Mouse (Mus musculus): ENCODE measurements at regions not wholly inside any gene's neighbourhood (a gene's known extent, or its start where the extent isn't known, plus 50 kb on each side); places are given as distances from the start of the nearest gene placed in this dataset.

- 56% methylated on average over 5 of the region's 5 CpGs for WGBS
- H3K79me2 ChIP-seq (replicated peaks; ENCODE audit: control insufficient read depth, insufficient read depth, low read length): no peaks in the 10 kb centered on the region
- H3K4me3 ChIP-seq: no peak overlapping the region
- no peaks in the 10 kb centered on the region for H3K36me3 ChIP-seq (ENCODE audit: control insufficient read depth, insufficient read depth, low read length)
- no peak for DNase-seq
- H3K27me3 ChIP-seq (ENCODE audit: control insufficient read depth, insufficient read depth, low read length): no peaks in the 10 kb centered on the region
- no peaks in the 10 kb centered on the region for H3K4me1 ChIP-seq (ENCODE audit: control insufficient read depth, insufficient read depth, low read length)
- intact Hi-C loops (cut with DNase I): no loop called here
- no peak overlapping the region for H3K9ac ChIP-seq (ENCODE audit: low read depth, low read length)
- TF ChIP-seq CTCF (IDR thresholded peaks at IDR 0.05) (no peak), POLR2A (IDR thresholded peaks at IDR 0.05; ENCODE audit: insufficient read depth, low read depth, low read length) (no peak), EP300 (IDR thresholded peaks at IDR 0.05; ENCODE audit: insufficient read depth, low read depth, low read length) (no peak)
- no peak overlapping the region for H3K27ac ChIP-seq
Observed at GRCm38 (mm10) chr10:23600701-23601100, 186.4 kb downstream of the Rps12 start.

GRCm38 (mm10) chr10:23595541-23595940, 191.5 kb downstream of the Rps12 start:
- WGBS: 79% methylated on average over 3 of the region's 3 CpGs
- Histone ChIP-seq H3K4me1 (ENCODE audit: control insufficient read depth, insufficient read depth, low read length) (no peaks in the 10 kb centered on the region), H3K9ac (ENCODE audit: low read depth, low read length) (no peak overlapping the region), H3K27ac (no peak overlapping the region), H3K36me3 (ENCODE audit: control insufficient read depth, insufficient read depth, low read length) (no peaks in the 10 kb centered on the region), H3K4me3 (no peak overlapping the region), H3K27me3 (ENCODE audit: control insufficient read depth, insufficient read depth, low read length) (no peaks in the 10 kb centered on the region), H3K79me2 (replicated peaks; ENCODE audit: control insufficient read depth, insufficient read depth, low read length) (no peaks in the 10 kb centered on the region)
- no peak for TF ChIP-seq POLR2A (IDR thresholded peaks at IDR 0.05; ENCODE audit: insufficient read depth, low read depth, low read length)
- TF ChIP-seq EP300 (IDR thresholded peaks at IDR 0.05; ENCODE audit: insufficient read depth, low read depth, low read length): no peak
- no peak for TF ChIP-seq CTCF (IDR thresholded peaks at IDR 0.05)
- DNase-seq: no peak
- intact Hi-C loops (cut with DNase I): no loop called here

GRCm38 (mm10) chr10:23580230-23580629, 206.8 kb downstream of the Rps12 start:
- Histone ChIP-seq H3K9ac (ENCODE audit: low read depth, low read length) (no peak overlapping the region), H3K36me3 (ENCODE audit: control insufficient read depth, insufficient read depth, low read length) (no peaks in the 10 kb centered on the region), H3K27ac (no peak overlapping the region), H3K27me3 (ENCODE audit: control insufficient read depth, insufficient read depth, low read length) (no peaks in the 10 kb centered on the region), H3K4me3 (no peak overlapping the region), H3K79me2 (replicated peaks; ENCODE audit: control insufficient read depth, insufficient read depth, low read length) (no peaks in the 10 kb centered on the region), H3K4me1 (ENCODE audit: control insufficient read depth, insufficient read depth, low read length) (no peaks in the 10 kb centered on the region)
- intact Hi-C loops (cut with DNase I): loop anchor here (10.0 kb wide), 1 partner anchor 385 kb away; no protein-coding TSS in a partner anchor
- no peak for DNase-seq
- WGBS: 76% methylated on average over 5 of the region's 5 CpGs
- TF ChIP-seq CTCF (IDR thresholded peaks at IDR 0.05) (no peak), POLR2A (IDR thresholded peaks at IDR 0.05; ENCODE audit: insufficient read depth, low read depth, low read length) (no peak), EP300 (IDR thresholded peaks at IDR 0.05; ENCODE audit: insufficient read depth, low read depth, low read length) (no peak)

- no peak for DNase-seq
- TF ChIP-seq EP300 (IDR thresholded peaks at IDR 0.05; ENCODE audit: insufficient read depth, low read depth, low read length) (no peak), CTCF (IDR thresholded peaks at IDR 0.05) (no peak), POLR2A (IDR thresholded peaks at IDR 0.05; ENCODE audit: insufficient read depth, low read depth, low read length) (no peak)
- Histone ChIP-seq H3K36me3 (ENCODE audit: control insufficient read depth, insufficient read depth, low read length) (no peaks in the 10 kb centered on the region), H3K9ac (ENCODE audit: low read depth, low read length) (no peak overlapping the region), H3K4me1 (ENCODE audit: control insufficient read depth, insufficient read depth, low read length) (no peaks in the 10 kb centered on the region), H3K27ac (no peak overlapping the region), H3K27me3 (ENCODE audit: control insufficient read depth, insufficient read depth, low read length) (no peaks in the 10 kb centered on the region), H3K79me2 (replicated peaks; ENCODE audit: control insufficient read depth, insufficient read depth, low read length) (no peaks in the 10 kb centered on the region), H3K4me3 (no peak overlapping the region)
- intact Hi-C loops (cut with DNase I): no loop called here
- 65% methylated on average over 4 of the region's 4 CpGs for WGBS
Observed at GRCm38 (mm10) chr10:23571013-23571412, 216.1 kb downstream of the Rps12 start.

- DNase-seq: no peak
- Histone ChIP-seq H3K9ac (ENCODE audit: low read depth, low read length) (no peak overlapping the region), H3K4me3 (no peak overlapping the region), H3K36me3 (ENCODE audit: control insufficient read depth, insufficient read depth, low read length) (no peaks in the 10 kb centered on the region), H3K27me3 (ENCODE audit: control insufficient read depth, insufficient read depth, low read length) (no peaks in the 10 kb centered on the region), H3K27ac (no peak overlapping the region), H3K79me2 (replicated peaks; ENCODE audit: control insufficient read depth, insufficient read depth, low read length) (no peaks in the 10 kb centered on the region), H3K4me1 (ENCODE audit: control insufficient read depth, insufficient read depth, low read length) (no peaks in the 10 kb centered on the region)
- intact Hi-C loops (cut with DNase I): no loop called here
- TF ChIP-seq CTCF (IDR thresholded peaks at IDR 0.05) (no peak), EP300 (IDR thresholded peaks at IDR 0.05; ENCODE audit: insufficient read depth, low read depth, low read length) (no peak), POLR2A (IDR thresholded peaks at IDR 0.05; ENCODE audit: insufficient read depth, low read depth, low read length) (no peak)
Observed at GRCm38 (mm10) chr10:23569386-23569785, 217.7 kb downstream of the Rps12 start.

- H3K9ac ChIP-seq (ENCODE audit: low read depth, low read length): no peak overlapping the region
- DNase-seq: no peak
- 78% methylated on average over 5 of the region's 5 CpGs for WGBS
- no peaks in the 10 kb centered on the region for H3K79me2 ChIP-seq (replicated peaks; ENCODE audit: control insufficient read depth, insufficient read depth, low read length)
- no peaks in the 10 kb centered on the region for H3K4me1 ChIP-seq (ENCODE audit: control insufficient read depth, insufficient read depth, low read length)
- TF ChIP-seq POLR2A (IDR thresholded peaks at IDR 0.05; ENCODE audit: insufficient read depth, low read depth, low read length) (no peak), EP300 (IDR thresholded peaks at IDR 0.05; ENCODE audit: insufficient read depth, low read depth, low read length) (no peak), CTCF (IDR thresholded peaks at IDR 0.05) (no peak)
- H3K4me3 ChIP-seq: no peak overlapping the region
- intact Hi-C loops (cut with DNase I): no loop called here
- H3K36me3 ChIP-seq (ENCODE audit: control insufficient read depth, insufficient read depth, low read length): no peaks in the 10 kb centered on the region
- H3K27me3 ChIP-seq (ENCODE audit: control insufficient read depth, insufficient read depth, low read length): no peaks in the 10 kb centered on the region
- H3K27ac ChIP-seq: no peak overlapping the region
Observed at GRCm38 (mm10) chr10:23562273-23562885, 211.8 kb upstream of the Eya4 start.
